Mouse (Mus musculus) CH12.LX (cell line): ENCODE measurements at regions not wholly inside any gene's neighbourhood (a gene's known extent, or its start where the extent isn't known, plus 50 kb on each side); places are given as distances from the start of the nearest gene placed in this dataset.

Source experiments
- DNase-seq: peaks from one replicate; pipeline ENCODE4 v3.0.0-alpha.2; 2013; ENCODE audit errors: extremely low read depth
- H3K27ac ChIP-seq: 2 replicates; pipeline ENCODE4 v1.5.1; 2012; ENCODE audit warnings: low read depth, mild to moderate bottlenecking, control low read depth, moderate library complexity; ENCODE audit not compliant: insufficient read depth
- H3K27me3 ChIP-seq: replicated peaks from 2 replicates; pipeline ENCODE3; 2012; ENCODE audit warnings: inconsistent platforms
- H3K36me3 ChIP-seq, 2 experiments: replicated peaks in 1 of 2; 2 replicates each; pipeline versions ENCODE3 to v1.6.1; 2012; ENCODE audit warnings: inconsistent platforms in 1 of 2, low read length in 1 of 2, mild to moderate bottlenecking in 1 of 2, mixed read lengths in 1 of 2, moderate library complexity in 1 of 2; ENCODE audit not compliant: control insufficient read depth in 1 of 2, insufficient read depth in 1 of 2
- H3K4me1 ChIP-seq, 2 experiments: 2 replicates each; pipeline ENCODE4 v1.6.1; 2012; ENCODE audit warnings: inconsistent platforms in 1 of 2, moderate library complexity in 1 of 2; ENCODE audit not compliant: insufficient read depth in 2 of 2, control insufficient read depth in 1 of 2
- H3K4me2 ChIP-seq: 2 replicates; pipeline ENCODE4 v1.6.1; 2012; ENCODE audit warnings: low read depth, mild to moderate bottlenecking, control low read depth; ENCODE audit not compliant: poor library complexity, insufficient read depth, severe bottlenecking
- H3K4me3 ChIP-seq, 3 experiments: fragments of 150-350 bp in 1 of 3; sonication (generic) in 1 of 3; replicated peaks in 1 of 3; 2 replicates each; pipeline versions ENCODE3 to v1.5.1; 2011 to 2012; ENCODE audit warnings: low read depth in 2 of 3, low read length in 2 of 3, mild to moderate bottlenecking in 2 of 3, moderate library complexity in 2 of 3, control low read depth in 1 of 3, improper control_type of control experiment in 1 of 3, inconsistent platforms in 1 of 3, mixed read lengths in 1 of 3; ENCODE audit not compliant: poor library complexity in 1 of 3
- H3K79me2 ChIP-seq: replicated peaks from 2 replicates; pipeline ENCODE4 v1.6.1; 2012; ENCODE audit warnings: mild to moderate bottlenecking, moderate library complexity; ENCODE audit not compliant: control insufficient read depth, poor library complexity, insufficient read depth, severe bottlenecking; ENCODE audit errors: extremely low read depth
- H3K9ac ChIP-seq: 2 replicates; pipeline ENCODE4 v1.6.1; 2012; ENCODE audit warnings: low read depth, mild to moderate bottlenecking, control low read depth, moderate library complexity; ENCODE audit not compliant: insufficient read depth
- H3K9me3 ChIP-seq: replicated peaks from 2 replicates; pipeline ENCODE3; 2012; ENCODE audit warnings: low read length, inconsistent platforms, mixed read lengths
- CTCF ChIP-seq, 2 experiments: IDR thresholded peaks in 1 of 2; conservative IDR thresholded peaks in 1 of 2; 2 replicates each; pipeline ENCODE4 v1.5.1; 2011 to 2012; ENCODE audit warnings: low read depth in 2 of 2, low read length in 2 of 2, improper control_type of control experiment in 1 of 2, inconsistent platforms in 1 of 2, mild to moderate bottlenecking in 1 of 2, moderate library complexity in 1 of 2
- E2F4 ChIP-seq: IDR thresholded peaks from 2 replicates; pipeline ENCODE4 v1.6.1; 2011; ENCODE audit warnings: low read depth, low read length, improper control_type of control experiment; ENCODE audit not compliant: insufficient replicate concordance
- EP300 ChIP-seq: IDR thresholded peaks from 2 replicates; pipeline ENCODE4 v1.6.1; 2011; ENCODE audit warnings: low read length, improper control_type of control experiment
- GABPA ChIP-seq: IDR thresholded peaks from 2 replicates; pipeline ENCODE4 v1.6.1; 2012; ENCODE audit warnings: low read depth, low read length, improper control_type of control experiment, inconsistent platforms; ENCODE audit not compliant: insufficient replicate concordance
- MAFK ChIP-seq: IDR thresholded peaks from 2 replicates; pipeline ENCODE4 v1.6.1; 2011; ENCODE audit warnings: low read length, improper control_type of control experiment; ENCODE audit not compliant: insufficient replicate concordance
- MXI1 ChIP-seq: IDR thresholded peaks from 2 replicates; pipeline ENCODE4 v1.6.1; 2011; ENCODE audit warnings: mild to moderate bottlenecking, low read depth, low read length, improper control_type of control experiment
- MYC ChIP-seq: IDR thresholded peaks from 2 replicates; pipeline ENCODE4 v1.6.1; 2011; ENCODE audit warnings: low read depth, mild to moderate bottlenecking, improper control_type of control experiment, low read length
- NELFE ChIP-seq: IDR thresholded peaks from 2 replicates; pipeline ENCODE4 v1.6.1; 2011; ENCODE audit warnings: low read depth, low read length, improper control_type of control experiment
- NRF1 ChIP-seq: IDR thresholded peaks from 2 replicates; pipeline ENCODE4 v1.6.1; 2014; ENCODE audit warnings: low read depth, mild to moderate bottlenecking, inconsistent platforms, low read length, improper control_type of control experiment, moderate library complexity
- POLR2AphosphoS2 ChIP-seq: IDR thresholded peaks from 2 replicates; pipeline ENCODE4 v1.6.1; 2011; ENCODE audit warnings: low read depth, low read length, improper control_type of control experiment
- UBTF ChIP-seq: IDR thresholded peaks from 2 replicates; pipeline ENCODE4 v1.6.1; 2012; ENCODE audit warnings: low read depth, mild to moderate bottlenecking, inconsistent platforms, low read length, improper control_type of control experiment, moderate library complexity
- ZC3H11A ChIP-seq: IDR thresholded peaks from 2 replicates; pipeline ENCODE4 v1.6.1; 2012; ENCODE audit warnings: low read depth, mild to moderate bottlenecking, inconsistent platforms, low read length, improper control_type of control experiment
- ZNF384 ChIP-seq: IDR thresholded peaks from 2 replicates; pipeline ENCODE4 v1.6.1; 2012; ENCODE audit warnings: low read depth, low read length, improper control_type of control experiment, inconsistent platforms
- dilution Hi-C: fragments of 300-500 bp; cut with MboI; formaldehyde crosslinking; loops from 2 replicates; pipeline ENCODE4 v1.14.3; 2020; ENCODE audit warnings: low sequenced_read_pairs; ENCODE audit not compliant: extremely low pct_unique_long_range_greater_than_20kb, extremely low pct_ligation_motif_present
- in situ Hi-C: fragments of 300-500 bp; cut with MboI; formaldehyde crosslinking; loops from 3 replicates; pipeline ENCODE4 v1.14.3; 2019; ENCODE audit warnings: low sequenced_read_pairs, low pct_ligation_motif_present, low pct_unique_long_range_greater_than_20kb, mixed read lengths

- Histone ChIP-seq H3K36me3 (no peaks in the 10 kb centered on the region), H3K27me3 (no peaks in the 10 kb centered on the region), H3K9ac (no peak overlapping the region), H3K27ac (no peak overlapping the region), H3K79me2 (no peaks in the 10 kb centered on the region), H3K9me3 (no peaks in the 10 kb centered on the region), H3K4me3 (no peak overlapping the region), H3K4me2 (no peak overlapping the region), H3K4me1 (peaks cover 2 to 3% of the 10 kb centered on the region in 2 experiments; a peak in 2 of 4 replicates)
- TF ChIP-seq GABPA (no peak), ZNF384 (no peak)
- in situ Hi-C loops: no loop called here
- no peak for DNase-seq
- dilution Hi-C loops: no loop called here
These were observed 72.0 kb downstream of the Hoxa1 start for GRCm38 (mm10) chr6:52085932-52086643.

GRCm38 (mm10) chr6:52084622-52085021 lies 72.3 kb upstream of the Skap2 start:
- DNase-seq: no peak
- dilution Hi-C loops (no loop called here), in situ Hi-C loops (no loop called here)
- no peak overlapping the region for H3K4me2 ChIP-seq
- no peaks in the 10 kb centered on the region for H3K36me3 ChIP-seq
- H3K79me2 ChIP-seq: no peaks in the 10 kb centered on the region
- peaks cover 2 to 5% of the 10 kb centered on the region in 2 experiments; a peak in 2 of 4 replicates for H3K4me1 ChIP-seq
- no peak overlapping the region for H3K4me3 ChIP-seq
- no peak for TF ChIP-seq NELFE
- no peak for TF ChIP-seq ZC3H11A
- TF ChIP-seq MXI1: no peak
- TF ChIP-seq MYC: no peak
- no peak for TF ChIP-seq POLR2AphosphoS2
- no peak for TF ChIP-seq CTCF (conservative IDR thresholded peaks at IDR 0.05 in 1 of 2, IDR thresholded peaks at IDR 0.05 in 1 of 2; ENCODE audit: low read depth in 2 of 2, low read length in 2 of 2)
- no peak for TF ChIP-seq E2F4
- no peak for TF ChIP-seq NRF1
- H3K9ac ChIP-seq: no peak overlapping the region
- H3K27ac ChIP-seq: no peak overlapping the region
- no peaks in the 10 kb centered on the region for H3K9me3 ChIP-seq
- no peaks in the 10 kb centered on the region for H3K27me3 ChIP-seq

GRCm38 (mm10) chr6:52079501-52079900 lies 67.2 kb upstream of the Skap2 start:
- Histone ChIP-seq H3K27me3 (no peaks in the 10 kb centered on the region), H3K9me3 (no peaks in the 10 kb centered on the region), H3K4me2 (no peak overlapping the region), H3K4me1 (peaks cover 8 to 10% of the 10 kb centered on the region in 2 experiments; a peak in 3 of 4 replicates), H3K36me3 (no peaks in the 10 kb centered on the region), H3K9ac (no peak overlapping the region), H3K79me2 (no peaks in the 10 kb centered on the region), H3K27ac (no peak overlapping the region), H3K4me3 (no peak overlapping the region)
- in situ Hi-C loops (no loop called here), dilution Hi-C loops (no loop called here)
- TF ChIP-seq MAFK: no peak
- TF ChIP-seq EP300: no peak
- no peak for TF ChIP-seq UBTF
- DNase-seq: no peak
